Mouse (Mus musculus) embryonic facial prominence, embryonic 12.5 days (tissue): ENCODE measurements around the gene Myo5a. TPM values are rescaled to one million over a fixed set of nuclear protein-coding genes. Genes with fewer than 3 reads are reported as not detected.

Experiments used
- ATAC-seq: fragments of 200-750 bp; cut with Nextera tagmentation; 2 replicates; pipeline ENCODE4 v1.8.0; 2017; ENCODE audit not compliant: insufficient number of reproducible peaks, insufficient read depth, low FRiP score, low TSS enrichment
- H3K27ac ChIP-seq: fragments of 300-500 bp; sonication (generic); 2 replicates; pipeline ENCODE4 v1.5.1; 2016; ENCODE audit warnings: mild to moderate bottlenecking
- H3K27me3 ChIP-seq: fragments of 300-500 bp; sonication (generic); 2 replicates; pipeline ENCODE4 v1.6.1; 2016; ENCODE audit warnings: mild to moderate bottlenecking, moderate library complexity
- H3K36me3 ChIP-seq: fragments of 300-500 bp; sonication (generic); 2 replicates; pipeline ENCODE4 v1.6.1; 2016; ENCODE audit warnings: mild to moderate bottlenecking
- H3K4me1 ChIP-seq: fragments of 300-500 bp; sonication (generic); 2 replicates; pipeline ENCODE4 v1.6.1; 2016
- H3K4me2 ChIP-seq: fragments of 300-500 bp; sonication (generic); replicated peaks from 2 replicates; pipeline ENCODE4 v1.6.1; 2016; ENCODE audit warnings: mild to moderate bottlenecking, moderate library complexity
- H3K4me3 ChIP-seq: fragments of 300-500 bp; sonication (generic); 2 replicates; pipeline ENCODE4 v1.5.1; 2016; ENCODE audit warnings: mild to moderate bottlenecking
- H3K9ac ChIP-seq: fragments of 300-500 bp; sonication (generic); 2 replicates; pipeline ENCODE4 v1.6.1; 2016; ENCODE audit warnings: mild to moderate bottlenecking, moderate library complexity
- H3K9me3 ChIP-seq: fragments of 300-500 bp; sonication (generic); 2 replicates; pipeline ENCODE4 v1.6.1; 2016; ENCODE audit warnings: mild to moderate bottlenecking, moderate library complexity
- WGBS: fragments of 180-500 bp; shearing (Covaris S2); methylation state at CpG from one replicate; pipeline ENCODE4 v1.1.7; 2016; 5-methylcytosine and 5-hydroxymethylcytosine counted together
- polyA plus RNA-seq: library from polyadenylated mRNA; unstranded; fragments of >200 nt; fragmentation: Nextera tagmentation; extraction: Ambion mirVana; gene quantifications from 2 replicates; pipeline ENCODE4 v1.2.1, GENCODE M21; 2016

The Myo5a gene
- 26.5 and 28.7 TPM in 2 replicates for polyA plus RNA-seq

GRCm38 (mm10) chr9:75070457-75071028 is at the start of gene Myo5a:
Myo5a (plus strand) TSS chr9:75071015.
- Histone ChIP-seq H3K4me3 (peak within 1 kb of the TSS; percentile 73), H3K27ac (peak within 1 kb of the TSS; percentile 79), H3K9ac (peak within 1 kb of the TSS; percentile 61), H3K27me3 (no peaks in the 10 kb centered on the region), H3K4me1 (no peaks in the 10 kb centered on the region), H3K36me3 (no peaks in the 10 kb centered on the region), H3K4me2 (peak within 1 kb of the TSS; percentile 74), H3K9me3 (no peaks in the 10 kb centered on the region)
- no peak; the same call in 1 of the 2 replicates for ATAC-seq
- WGBS, result 20% methylated on average over 23 of the region's 23 CpGs

- ATAC-seq, result no peak
- Histone ChIP-seq H3K4me2 (no peak overlapping the region), H3K9ac (no peak overlapping the region), H3K4me1 (no peaks in the 10 kb centered on the region), H3K9me3 (no peaks in the 10 kb centered on the region), H3K36me3 (peaks cover 11% of the 10 kb centered on the region; the same call in 1 of the 2 replicates), H3K27ac (no peak overlapping the region), H3K4me3 (no peak overlapping the region), H3K27me3 (no peaks in the 10 kb centered on the region)
- WGBS, result 81% methylated on average over 7 of the region's 7 CpGs
These were observed 48.3 kb upstream of the Myo5a start for GRCm38 (mm10) chr9:75022546-75022945.

GRCm38 (mm10) chr9:75023150-75023894 is 47.5 kb upstream of the Myo5a start:
- Histone ChIP-seq H3K27me3 (no peaks in the 10 kb centered on the region), H3K36me3 (peaks cover 11% of the 10 kb centered on the region; the same call in 1 of the 2 replicates), H3K9ac (no peak overlapping the region), H3K9me3 (no peaks in the 10 kb centered on the region), H3K4me2 (no peak overlapping the region), H3K4me1 (no peaks in the 10 kb centered on the region), H3K27ac (no peak overlapping the region), H3K4me3 (no peak overlapping the region)
- no peak for ATAC-seq
- 69% methylated on average over 5 of the region's 5 CpGs for WGBS

- Histone ChIP-seq H3K4me2 (no peak overlapping the region), H3K4me3 (no peak overlapping the region), H3K9me3 (no peaks in the 10 kb centered on the region), H3K27ac (no peak overlapping the region), H3K4me1 (no peaks in the 10 kb centered on the region), H3K36me3 (peaks cover 11% of the 10 kb centered on the region; the same call in 1 of the 2 replicates), H3K9ac (no peak overlapping the region), H3K27me3 (no peaks in the 10 kb centered on the region)
- 42% methylated on average over 7 of the region's 7 CpGs for WGBS
- no peak for ATAC-seq
These were observed 46.7 kb upstream of the Myo5a start for GRCm38 (mm10) chr9:75024089-75024488.

- Histone ChIP-seq H3K27me3 (no peaks in the 10 kb centered on the region), H3K9me3 (no peaks in the 10 kb centered on the region), H3K4me3 (no peak overlapping the region), H3K36me3 (peaks cover 3% of the 10 kb centered on the region; the same call in 1 of the 2 replicates), H3K9ac (no peak overlapping the region), H3K27ac (no peak overlapping the region), H3K4me2 (no peak overlapping the region), H3K4me1 (no peaks in the 10 kb centered on the region)
- no peak for ATAC-seq
- 66% methylated on average over 6 of the region's 6 CpGs for WGBS
These were observed 45.1 kb upstream of the Myo5a start for GRCm38 (mm10) chr9:75025689-75026088.

- H3K27me3 ChIP-seq, result no peaks in the 10 kb centered on the region
- no peak overlapping the region for H3K27ac ChIP-seq
- H3K4me1 ChIP-seq, result no peaks in the 10 kb centered on the region
- no peaks in the 10 kb centered on the region for H3K9me3 ChIP-seq
- no peak overlapping the region for H3K4me3 ChIP-seq
- H3K9ac ChIP-seq, result no peak overlapping the region
- 90% methylated on average over 1 of the region's 1 CpGs for WGBS
- H3K36me3 ChIP-seq, result no peaks in the 10 kb centered on the region
- H3K4me2 ChIP-seq, result no peak overlapping the region
- no peak for ATAC-seq
These were observed 38.4 kb upstream of the Myo5a start for GRCm38 (mm10) chr9:75032408-75032807.

GRCm38 (mm10) chr9:75033141-75033540 is 37.7 kb upstream of the Myo5a start:
- no peak overlapping the region for H3K27ac ChIP-seq
- no peak for ATAC-seq
- no peak overlapping the region for H3K4me3 ChIP-seq
- H3K27me3 ChIP-seq, result no peaks in the 10 kb centered on the region
- no peak overlapping the region for H3K4me2 ChIP-seq
- WGBS, result 60% methylated on average over 7 of the region's 7 CpGs
- no peaks in the 10 kb centered on the region for H3K4me1 ChIP-seq
- H3K36me3 ChIP-seq, result no peaks in the 10 kb centered on the region
- H3K9me3 ChIP-seq, result no peaks in the 10 kb centered on the region
- H3K9ac ChIP-seq, result no peak overlapping the region

GRCm38 (mm10) chr9:75034691-75035090 is 36.1 kb upstream of the Myo5a start:
- H3K27me3 ChIP-seq, result no peaks in the 10 kb centered on the region
- no peaks in the 10 kb centered on the region for H3K9me3 ChIP-seq
- peaks cover 9% of the 10 kb centered on the region for H3K4me1 ChIP-seq
- no peak overlapping the region for H3K4me3 ChIP-seq
- 47% methylated on average over 1 of the region's 1 CpGs for WGBS
- H3K27ac ChIP-seq, result no peak overlapping the region
- no peak overlapping the region for H3K9ac ChIP-seq
- no peak for ATAC-seq
- H3K4me2 ChIP-seq, result no peak overlapping the region
- no peaks in the 10 kb centered on the region for H3K36me3 ChIP-seq

GRCm38 (mm10) chr9:75035944-75036343 is 34.9 kb upstream of the Myo5a start:
- Histone ChIP-seq H3K9ac (no peak overlapping the region), H3K4me3 (no peak overlapping the region), H3K9me3 (no peaks in the 10 kb centered on the region), H3K4me2 (no peak overlapping the region), H3K4me1 (peaks cover 9% of the 10 kb centered on the region), H3K27me3 (no peaks in the 10 kb centered on the region), H3K27ac (no peak overlapping the region), H3K36me3 (no peaks in the 10 kb centered on the region)
- no peak for ATAC-seq
- WGBS, result 79% methylated on average over 4 of the region's 4 CpGs

- H3K9me3 ChIP-seq, result no peaks in the 10 kb centered on the region
- peak within 1 kb of the TSS; percentile 79 for H3K27ac ChIP-seq
- H3K27me3 ChIP-seq, result no peaks in the 10 kb centered on the region
- peak within 1 kb of the TSS; percentile 58 for H3K4me2 ChIP-seq
- WGBS, result under 1% methylated on average over 62 of the region's 73 CpGs
- no peaks in the 10 kb centered on the region; the same call in 1 of the 2 replicates for H3K36me3 ChIP-seq
- H3K4me1 ChIP-seq, result peaks cover 9% of the 10 kb centered on the region
- H3K9ac ChIP-seq, result peak within 1 kb of the TSS; percentile 82
- ATAC-seq, result peak; percentile 90
- peak within 1 kb of the TSS; percentile 87 for H3K4me3 ChIP-seq
These were observed 33.1 kb upstream of the Myo5a start, which contains the start of gene Arpp19 for GRCm38 (mm10) chr9:75037451-75038356. Arpp19 (plus strand) TSS chr9:75037614.

GRCm38 (mm10) chr9:75038357-75038688 is 32.5 kb upstream of the Myo5a start:
- Histone ChIP-seq H3K4me3 (peak overlapping the region; percentile 87), H3K4me1 (peaks cover 9% of the 10 kb centered on the region), H3K9me3 (no peaks in the 10 kb centered on the region), H3K27me3 (no peaks in the 10 kb centered on the region), H3K27ac (no peak overlapping the region), H3K36me3 (peaks cover 3% of the 10 kb centered on the region; the same call in 1 of the 2 replicates), H3K4me2 (peak overlapping the region; percentile 58), H3K9ac (peak overlapping the region; percentile 82)
- ATAC-seq, result no peak
- WGBS, result 2% methylated on average over 10 of the region's 10 CpGs
